Mouse (Mus musculus) layer of hippocampus, postnatal 10 days (tissue): ENCODE data around the gene Ctla4. TPM values are rescaled to one million over a fixed set of nuclear protein-coding genes. Genes with fewer than 3 reads are reported as not detected.

ENCODE experiments used
- DNase-seq, 2 experiments: peaks; one replicate each; pipeline ENCODE4 v3.0.0; 2021; ENCODE audit warnings: low spot score in 2 of 2
- total RNA-seq, 2 experiments: library from RNA; stranded (reverse); gene quantifications; 2 replicates each; pipeline ENCODE4 v1.2.3; 2021

Ctla4 gene
- total RNA-seq, 2 experiments from 2014 or later: not detected

GRCm38 (mm10) chr1:60960451-60960850 lies 73.7 kb downstream of the Ctla4 start:
- no peak for DNase-seq

GRCm38 (mm10) chr1:60961080-60961479 lies 74.3 kb downstream of the Ctla4 start:
- peak; percentile 65 to 75 for DNase-seq

GRCm38 (mm10) chr1:60962095-60962494 lies 75.3 kb downstream of the Ctla4 start:
- DNase-seq: no peak

Other genes starting within 250 kb of the Ctla4 start
- under 1 TPM; 0.07 to 0.27 TPM for gene Cd28, start 170.2 kb upstream of the Ctla4 start, total RNA-seq
- under 1 TPM; 0.32 to 0.47 TPM for gene Icos, start 90.9 kb downstream of the Ctla4 start, total RNA-seq